Mouse (Mus musculus) megakaryocyte, adult 5-6 weeks (primary cell): ENCODE measurements around the gene Vps52. TPM values are rescaled to one million over a fixed set of nuclear protein-coding genes. Genes with fewer than 3 reads are reported as not detected.
"Not testable (repeated sequence)": the region's sequence is repeated elsewhere in the genome, so short reads cannot be mapped to it uniquely, and the experiment has no call there.

ENCODE experiments used
- ATAC-seq: 2 replicates; pipeline ENCODE4 v1.8.0; 2016; ENCODE audit warnings: mild to moderate bottlenecking, inconsistent platforms; ENCODE audit not compliant: poor library complexity, severe bottlenecking
- total RNA-seq, 2 experiments: library from RNA; stranded (forward) in 1 of 2; stranded (reverse) in 1 of 2; fragments of 153-499, 151-499 nt in 1 of 2; fragments of 221-1000, 200-1000 nt in 1 of 2; gene quantifications; 2 replicates each; pipeline versions ENCODE4 v1.2.3 to v1.2.4; 2015 to 2017

Vps52 gene
- total RNA-seq, 2 experiments from 2014 or later: 11.6 to 15.7 TPM

- ATAC-seq: not testable (repeated sequence)
These were observed 43.1 kb downstream of the Vps52 start for GRCm38 (mm10) chr17:33998697-33999096.

DNA sequence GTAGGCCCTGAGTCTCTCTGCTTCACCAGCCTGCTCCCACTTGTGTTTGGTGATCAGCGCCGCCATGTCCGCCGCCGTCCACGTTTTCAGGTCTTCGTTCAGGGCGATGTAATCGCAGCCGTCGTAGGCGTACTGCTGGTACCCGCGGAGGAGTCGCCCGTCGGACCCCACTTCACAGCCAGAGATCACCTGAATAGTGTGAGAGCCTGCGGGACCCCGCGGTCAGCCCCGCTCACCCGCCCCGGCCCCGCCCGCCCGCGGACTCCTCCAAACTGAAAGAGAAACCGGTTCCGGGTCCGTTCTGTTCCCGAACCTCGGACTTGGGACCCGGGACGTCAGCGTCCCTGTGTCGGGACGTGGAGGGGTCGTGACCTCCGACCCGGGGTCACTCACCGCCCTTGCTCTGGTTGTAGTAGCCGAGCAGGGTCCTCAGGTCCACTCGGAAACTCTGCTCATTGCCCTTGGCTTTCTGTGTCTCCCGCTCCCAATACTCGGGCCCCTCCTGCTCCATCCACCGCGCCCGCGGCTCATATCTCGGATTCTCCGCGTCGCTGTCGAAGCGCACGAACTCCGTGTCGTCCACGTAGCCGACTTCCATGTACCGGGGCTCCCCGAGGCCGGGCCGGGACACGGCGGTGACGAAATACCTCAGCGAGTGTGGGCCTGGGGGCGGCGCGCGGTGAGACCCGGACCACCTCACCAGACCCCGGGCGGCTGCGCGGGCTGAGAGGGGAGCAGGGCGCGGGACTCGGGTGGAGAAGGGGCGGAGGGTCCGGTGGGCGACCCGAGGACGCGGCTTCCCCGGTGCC lies 43.9 kb downstream of the Vps52 start:
- ATAC-seq: no peak

DNA sequence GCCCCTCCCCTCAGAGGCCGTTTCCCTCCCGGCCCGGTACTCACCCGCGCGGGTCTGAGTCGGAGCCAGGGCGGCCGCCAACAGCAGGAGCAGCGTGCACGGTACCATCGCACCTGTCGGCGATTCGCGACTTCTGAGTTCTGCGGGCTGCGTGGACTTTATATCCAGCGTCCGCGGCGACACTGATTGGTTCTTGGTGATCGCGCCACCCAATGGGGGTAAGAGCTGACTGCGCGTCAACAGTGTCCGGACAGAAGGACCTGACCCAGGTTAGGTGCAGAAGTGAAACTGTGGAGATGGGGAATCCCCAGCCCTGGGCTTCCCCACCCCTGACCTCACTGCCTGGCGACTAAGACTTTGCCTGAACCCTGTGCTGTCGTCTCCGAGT lies 44.5 kb downstream of the Vps52 start, which contains the start of gene H2-K1:
Gene H2-K1, minus strand, starts transcription at position 198 of the 388 bp plus-strand sequence.
- peak; percentile 96 for ATAC-seq

DNA sequence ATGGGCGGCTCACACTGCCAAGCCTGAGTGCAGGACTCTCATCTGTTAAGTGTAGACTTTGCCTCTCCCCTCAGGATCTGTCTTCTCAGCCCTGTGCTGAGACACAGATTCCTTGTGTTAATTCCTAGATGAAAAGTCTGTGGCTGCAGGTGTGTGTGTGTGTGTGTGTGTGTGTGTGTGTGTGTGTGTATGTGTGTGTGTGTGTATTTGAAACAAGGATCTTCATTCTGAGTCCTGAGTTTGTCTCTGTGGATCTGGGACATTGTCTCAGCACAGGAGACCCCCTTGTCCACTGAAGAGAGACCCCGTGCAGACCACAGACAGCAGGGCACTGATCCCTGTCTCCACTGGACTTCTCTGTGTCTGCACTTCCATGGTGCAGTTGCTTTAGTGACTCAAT lies 45.2 kb downstream of the Vps52 start:
- not testable (repeated sequence) for ATAC-seq

GRCm38 (mm10) chr17:34003426-34003825 lies 47.8 kb downstream of the Vps52 start:
- no peak for ATAC-seq

GRCm38 (mm10) chr17:34006570-34006969 lies 51.0 kb downstream of the Vps52 start:
- ATAC-seq: no peak

GRCm38 (mm10) chr17:34010156-34010555 lies 54.5 kb downstream of the Vps52 start:
- ATAC-seq: no peak

DNA sequence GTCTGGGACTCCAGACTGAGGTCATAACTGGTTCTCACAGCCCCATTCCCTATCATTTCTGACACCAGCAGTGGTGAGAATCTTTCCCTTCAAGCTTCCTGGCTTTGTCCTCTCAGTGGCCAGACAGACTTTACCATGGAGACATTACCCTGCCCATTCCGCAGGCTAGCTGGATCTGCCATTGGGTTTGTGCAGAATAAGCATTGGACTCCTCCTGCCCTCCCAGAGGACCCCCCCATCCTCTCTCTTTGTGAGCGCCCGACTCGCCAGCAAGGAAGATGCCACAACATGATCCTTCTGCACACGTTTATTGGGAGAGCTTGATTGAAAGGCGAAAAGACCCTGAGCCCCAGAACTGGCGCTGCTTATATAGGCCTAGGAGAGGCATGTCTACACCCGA lies 57.8 kb downstream of the Vps52 start:
- no peak for ATAC-seq

Other genes starting within 250 kb of the Vps52 start
Only the 30 nearest of the 33 such genes appear.
- gene Rab11b, start 195.3 kb upstream of the Vps52 start, total RNA-seq (2015): 94.0 and 104 TPM in 2 replicates
- 26.7 and 41.1 TPM in 2 replicates for gene Rab11b, start 195.3 kb upstream of the Vps52 start, total RNA-seq (2017)
- gene Angptl4, start 174.0 kb upstream of the Vps52 start, total RNA-seq (2015): 0.59 and 0.80 TPM in 2 replicates
- gene Angptl4, start 174.0 kb upstream of the Vps52 start, total RNA-seq (2017): 0.33 and 0.73 TPM in 2 replicates
- 12.3 and 16.2 TPM in 2 replicates for gene Kank3, start 145.3 kb upstream of the Vps52 start, total RNA-seq (2015)
- 13.5 and 14.8 TPM in 2 replicates for gene Kank3, start 145.3 kb upstream of the Vps52 start, total RNA-seq (2017)
- gene Rps28, start 131.2 kb upstream of the Vps52 start, total RNA-seq (2015): 875 and 928 TPM in 2 replicates
- 2,242 and 2,459 TPM in 2 replicates for gene Rps28, start 131.2 kb upstream of the Vps52 start, total RNA-seq (2017)
- 150 and 160 TPM in 2 replicates for gene Ndufa7, start 131.2 kb upstream of the Vps52 start, total RNA-seq (2015)
- gene Ndufa7, start 131.2 kb upstream of the Vps52 start, total RNA-seq (2017): 110 and 139 TPM in 2 replicates
- gene Cd320, start 112.7 kb upstream of the Vps52 start, total RNA-seq (2015): 2.5 and 4.0 TPM in 2 replicates
- 0.85 and 1.5 TPM in 2 replicates for gene Cd320, start 112.7 kb upstream of the Vps52 start, total RNA-seq (2017)
- not detected in 2 replicates for gene Gm7029, start 82.0 kb upstream of the Vps52 start, total RNA-seq (2015)
- gene Gm7029, start 82.0 kb upstream of the Vps52 start, total RNA-seq (2017): not detected in 2 replicates
- gene Kifc1, start 65.2 kb upstream of the Vps52 start, total RNA-seq (2015): 9.0 and 12.9 TPM in 2 replicates
- gene Kifc1, start 65.2 kb upstream of the Vps52 start, total RNA-seq (2017): 40.1 and 41.3 TPM in 2 replicates
- gene Platr17, start 50.7 kb upstream of the Vps52 start, total RNA-seq (2015): 4.9 and 9.8 TPM in 2 replicates
- 2.6 and 5.9 TPM in 2 replicates for gene Platr17, start 50.7 kb upstream of the Vps52 start, total RNA-seq (2017)
- 42.1 and 49.7 TPM in 2 replicates for gene Daxx, start 46.4 kb upstream of the Vps52 start, total RNA-seq (2015)
- 39.3 and 63.3 TPM in 2 replicates for gene Daxx, start 46.4 kb upstream of the Vps52 start, total RNA-seq (2017)
- 99.7 and 105 TPM in 2 replicates for gene Tapbp, start 39.9 kb upstream of the Vps52 start, total RNA-seq (2015)
- gene Tapbp, start 39.9 kb upstream of the Vps52 start, total RNA-seq (2017): 88.9 and 93.3 TPM in 2 replicates
- 13.7 and 14.0 TPM in 2 replicates for gene Zbtb22, start 39.9 kb upstream of the Vps52 start, total RNA-seq (2015)
- 22.0 and 25.8 TPM in 2 replicates for gene Zbtb22, start 39.9 kb upstream of the Vps52 start, total RNA-seq (2017)
- 33.6 and 38.2 TPM in 2 replicates for gene Rgl2, start 26.3 kb upstream of the Vps52 start, total RNA-seq (2015)
- 51.8 and 58.3 TPM in 2 replicates for gene Rgl2, start 26.3 kb upstream of the Vps52 start, total RNA-seq (2017)
- 84.1 and 88.3 TPM in 2 replicates for gene Pfdn6, start 15.5 kb upstream of the Vps52 start, total RNA-seq (2015)
- gene Pfdn6, start 15.5 kb upstream of the Vps52 start, total RNA-seq (2017): 148 and 161 TPM in 2 replicates
- gene Wdr46, start 15.2 kb upstream of the Vps52 start, total RNA-seq (2015): 12.2 and 12.4 TPM in 2 replicates
- 21.6 and 23.7 TPM in 2 replicates for gene Wdr46, start 15.2 kb upstream of the Vps52 start, total RNA-seq (2017)
- gene B3galt4, start 4.3 kb upstream of the Vps52 start, total RNA-seq (2015): 3.5 and 4.0 TPM in 2 replicates
- 4.9 and 5.7 TPM in 2 replicates for gene B3galt4, start 4.3 kb upstream of the Vps52 start, total RNA-seq (2017)
- 2,016 and 2,115 TPM in 2 replicates for gene Rps18, start 189 bp downstream of the Vps52 start, total RNA-seq (2015)
- 724 and 801 TPM in 2 replicates for gene Rps18, start 189 bp downstream of the Vps52 start, total RNA-seq (2017)
- 868 and 887 TPM in 2 replicates for gene H2-K1, start 44.5 kb downstream of the Vps52 start, total RNA-seq (2015)
- gene H2-K1, start 44.5 kb downstream of the Vps52 start, total RNA-seq (2017): 668 and 686 TPM in 2 replicates
- gene Ring1, start 68.9 kb downstream of the Vps52 start, total RNA-seq (2015): 5.3 and 6.7 TPM in 2 replicates
- gene Ring1, start 68.9 kb downstream of the Vps52 start, total RNA-seq (2017): 7.9 and 9.6 TPM in 2 replicates
- gene H2-Ke6, start 72.2 kb downstream of the Vps52 start, total RNA-seq (2015): 67.7 and 84.3 TPM in 2 replicates
- 34.6 and 35.5 TPM in 2 replicates for gene H2-Ke6, start 72.2 kb downstream of the Vps52 start, total RNA-seq (2017)
- gene Slc39a7, start 75.9 kb downstream of the Vps52 start, total RNA-seq (2015): 5.4 and 6.4 TPM in 2 replicates
- gene Slc39a7, start 75.9 kb downstream of the Vps52 start, total RNA-seq (2017): 72.5 and 83.1 TPM in 2 replicates
- 19.6 and 23.4 TPM in 2 replicates for gene Rxrb, start 76.0 kb downstream of the Vps52 start, total RNA-seq (2015)
- gene Rxrb, start 76.0 kb downstream of the Vps52 start, total RNA-seq (2017): 23.7 and 27.2 TPM in 2 replicates
- 0.36 and 0.87 TPM in 2 replicates for gene Col11a2, start 83.6 kb downstream of the Vps52 start, total RNA-seq (2015)
- gene Col11a2, start 83.6 kb downstream of the Vps52 start, total RNA-seq (2017): 1.2 and 1.5 TPM in 2 replicates
- 10.0 and 10.8 TPM in 2 replicates for gene H2-Oa, start 136.5 kb downstream of the Vps52 start, total RNA-seq (2015)
- 3.7 and 6.9 TPM in 2 replicates for gene H2-Oa, start 136.5 kb downstream of the Vps52 start, total RNA-seq (2017)
- gene H2-DMa, start 163.7 kb downstream of the Vps52 start, total RNA-seq (2015): 172 and 189 TPM in 2 replicates
- gene H2-DMa, start 163.7 kb downstream of the Vps52 start, total RNA-seq (2017): 145 and 152 TPM in 2 replicates
- gene Brd2, start 166.8 kb downstream of the Vps52 start, total RNA-seq (2015): 287 and 312 TPM in 2 replicates
- 286 and 353 TPM in 2 replicates for gene Brd2, start 166.8 kb downstream of the Vps52 start, total RNA-seq (2017)
- 8.9 and 9.6 TPM in 2 replicates for gene H2-DMb2, start 187.5 kb downstream of the Vps52 start, total RNA-seq (2015)
- 12.4 and 18.3 TPM in 2 replicates for gene H2-DMb2, start 187.5 kb downstream of the Vps52 start, total RNA-seq (2017)
- 105 and 109 TPM in 2 replicates for gene H2-DMb1, start 197.3 kb downstream of the Vps52 start, total RNA-seq (2015)
- 110 and 132 TPM in 2 replicates for gene H2-DMb1, start 197.3 kb downstream of the Vps52 start, total RNA-seq (2017)
- 43.4 and 46.2 TPM in 2 replicates for gene Tap1, start 231.7 kb downstream of the Vps52 start, total RNA-seq (2015)
- gene Tap1, start 231.7 kb downstream of the Vps52 start, total RNA-seq (2017): 96.5 and 101 TPM in 2 replicates
- gene Psmb9, start 232.0 kb downstream of the Vps52 start, total RNA-seq (2015): 142 and 149 TPM in 2 replicates
- 78.7 and 125 TPM in 2 replicates for gene Psmb9, start 232.0 kb downstream of the Vps52 start, total RNA-seq (2017)